Mouse (Mus musculus) gastrocnemius, adult 2 months (tissue): ENCODE measurements around the gene Otub1. TPM values are rescaled to one million over a fixed set of nuclear protein-coding genes. Genes with fewer than 3 reads are reported as not detected.

Experiments used
- DNase-seq: peaks from one replicate; pipeline ENCODE4 v3.0.0; 2022
- H3K27ac ChIP-seq: fragments of 200-600 bp; 2 replicates; pipeline ENCODE4 v1.8.1; 2022; ENCODE audit warnings: mild to moderate bottlenecking
- H3K4me3 ChIP-seq: fragments of 200-600 bp; 2 replicates; pipeline ENCODE4 v1.8.1; 2022; ENCODE audit warnings: mild to moderate bottlenecking, moderate library complexity
- CTCF ChIP-seq: fragments of 200-600 bp; IDR thresholded peaks from 2 replicates; pipeline ENCODE4 v1.8.1; 2022; ENCODE audit warnings: antibody characterized with exemption, mild to moderate bottlenecking, moderate library complexity
- intact Hi-C: fragments of 180-260 bp; cut with DNase I; formaldehyde crosslinking; loops from one replicate; pipeline ENCODE4 v1.15.1; 2025
- total RNA-seq, 2 experiments: library from RNA; stranded (reverse); gene quantifications; 2 replicates each; pipeline ENCODE4 v1.2.3; 2021

Gene Otub1
- total RNA-seq, 2 experiments from 2014 or later = 45.0 to 50.3 TPM

DNA sequence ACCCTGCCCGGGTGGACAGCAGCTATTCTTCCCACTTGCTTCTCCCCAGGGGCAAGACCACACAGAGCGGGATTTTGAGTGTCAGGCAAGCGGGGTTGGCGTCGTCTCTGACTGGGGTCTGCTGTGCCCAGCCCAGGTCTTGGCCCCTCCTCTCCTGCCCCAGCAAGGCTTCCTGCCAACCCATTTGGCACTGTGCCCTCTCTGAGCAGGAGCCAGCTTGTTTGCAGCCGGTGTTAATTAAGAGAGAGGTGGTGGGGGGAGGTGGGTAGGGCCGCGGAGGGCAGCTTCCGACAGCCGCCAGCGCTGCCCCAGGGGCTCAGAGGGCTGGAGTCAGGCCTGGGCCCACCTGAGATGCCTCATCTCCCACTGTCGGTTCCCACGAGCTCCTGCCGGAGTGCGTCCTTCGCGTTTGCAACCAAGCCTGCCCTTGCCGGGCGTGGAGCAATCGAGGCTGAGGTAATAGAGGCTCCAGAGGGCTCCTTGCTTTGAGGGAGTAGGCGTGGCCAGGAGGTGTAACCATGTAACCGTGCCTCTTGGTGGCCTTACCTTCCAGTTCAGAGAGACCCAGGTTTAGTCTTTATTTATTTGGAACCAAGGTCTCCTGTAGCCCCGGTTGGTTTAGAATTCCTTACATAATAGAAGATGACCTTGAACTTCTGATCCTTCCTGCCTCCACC is 23.7 kb downstream of the Otub1 start:
- no peak overlapping the region for H3K27ac ChIP-seq
- H3K4me3 ChIP-seq = 0 out of 2 replicates have a peak overlapping the region, but pooled peaks have one; percentile 2
- no peak for TF ChIP-seq CTCF
- no peak for DNase-seq
- intact Hi-C loops = loop anchor here (5.0 kb wide), 1 partner anchor 70 kb away; no protein-coding TSS in a partner anchor

DNA sequence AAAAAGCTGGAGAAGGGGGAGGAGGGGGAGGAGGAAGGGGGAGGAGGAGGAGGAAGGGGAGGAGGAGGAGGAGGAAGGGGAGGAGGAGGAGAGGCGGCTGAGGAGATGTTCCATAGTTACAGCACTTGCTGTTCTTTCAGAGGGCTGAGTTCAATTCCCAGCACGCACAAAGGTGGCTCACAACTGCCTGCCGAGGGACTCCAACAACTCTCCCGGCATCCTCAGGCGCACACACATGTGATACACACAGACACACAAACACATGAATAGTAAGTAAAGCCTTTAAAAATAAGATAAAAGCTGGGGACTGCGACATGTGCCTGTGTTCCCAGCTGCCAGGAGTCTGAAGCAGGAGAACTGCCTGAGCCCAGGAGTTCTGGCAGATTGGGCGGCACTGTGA is 24.6 kb downstream of the Otub1 start:
- TF ChIP-seq CTCF = no peak
- H3K4me3 ChIP-seq = no peak overlapping the region
- DNase-seq = no peak
- H3K27ac ChIP-seq = no peak overlapping the region
- intact Hi-C loops = loop anchor here (5.0 kb wide), 1 partner anchor 69 kb away; no protein-coding TSS in a partner anchor

DNA sequence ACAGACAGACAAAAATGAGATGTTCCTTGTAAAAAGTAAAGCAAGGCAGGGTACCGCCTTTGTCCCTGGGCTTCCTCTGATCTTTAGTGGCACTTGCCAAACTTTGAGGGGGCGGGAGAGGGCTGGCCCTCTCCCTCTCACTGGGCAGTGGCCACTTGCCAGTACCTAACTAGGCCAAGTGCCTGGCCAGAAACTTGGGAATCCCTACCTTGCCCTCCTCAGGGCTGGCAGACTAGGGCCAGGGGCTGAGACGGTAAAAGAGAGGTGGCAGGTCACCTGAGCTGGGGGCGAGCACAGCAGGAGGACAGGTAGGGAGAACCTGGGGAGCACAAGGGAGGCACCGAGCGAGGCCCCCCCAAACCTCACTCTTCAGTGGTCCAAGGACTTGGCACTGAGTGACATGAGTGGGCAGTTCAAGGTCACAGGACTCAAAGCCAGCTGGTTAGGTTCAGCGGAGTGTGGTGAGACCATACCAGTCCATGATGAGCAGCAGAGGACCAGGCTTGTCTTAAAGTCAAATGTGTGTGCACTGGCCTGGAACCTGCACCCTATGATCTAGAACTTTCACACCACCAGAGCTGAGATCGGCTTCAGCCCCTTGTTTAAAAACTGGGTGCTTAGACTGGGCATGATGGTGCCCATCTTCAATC is 25.2 kb downstream of the Otub1 start:
- no peak for TF ChIP-seq CTCF
- Histone ChIP-seq H3K27ac (peak overlapping the region; percentile 57), H3K4me3 (no peak overlapping the region)
- intact Hi-C loops = loop anchor here (5.0 kb wide), 1 partner anchor 69 kb away; no protein-coding TSS in a partner anchor
- peak; percentile 74 for DNase-seq

DNA sequence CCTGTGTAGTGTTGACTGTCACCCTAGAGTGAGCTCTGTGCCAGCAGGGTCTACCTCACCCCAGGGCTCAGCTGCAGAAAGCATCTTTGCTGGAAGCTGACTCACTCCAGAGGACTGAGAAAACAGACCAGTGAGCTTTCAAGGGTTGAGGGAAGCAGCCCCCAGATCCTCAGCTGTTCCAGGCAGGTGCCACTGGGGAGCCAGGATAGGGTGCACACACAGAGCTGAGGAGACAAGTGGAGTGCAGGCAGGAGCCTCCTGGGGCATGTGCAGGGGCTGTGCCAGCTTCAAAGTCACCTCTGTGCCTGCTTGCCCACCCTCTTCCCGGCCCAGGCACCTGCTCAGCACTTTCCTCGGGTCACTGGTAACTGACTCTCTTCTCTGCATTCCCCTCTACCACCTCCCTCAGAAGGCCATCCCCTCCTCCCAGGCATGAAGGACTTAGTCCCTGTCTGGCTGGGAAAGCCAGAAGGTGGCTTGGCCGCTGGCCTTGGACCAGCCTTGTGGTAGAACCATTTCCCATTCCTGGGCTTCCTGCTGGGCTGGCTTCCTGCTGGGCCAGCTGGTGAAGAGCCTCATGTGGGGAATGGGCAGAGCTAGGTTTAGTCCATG is 27.2 kb downstream of the Otub1 start:
- no peak for TF ChIP-seq CTCF
- peak overlapping the region; percentile 70 for H3K27ac ChIP-seq
- no peak overlapping the region for H3K4me3 ChIP-seq
- DNase-seq = peak; percentile 59
- intact Hi-C loops = no loop called here

DNA sequence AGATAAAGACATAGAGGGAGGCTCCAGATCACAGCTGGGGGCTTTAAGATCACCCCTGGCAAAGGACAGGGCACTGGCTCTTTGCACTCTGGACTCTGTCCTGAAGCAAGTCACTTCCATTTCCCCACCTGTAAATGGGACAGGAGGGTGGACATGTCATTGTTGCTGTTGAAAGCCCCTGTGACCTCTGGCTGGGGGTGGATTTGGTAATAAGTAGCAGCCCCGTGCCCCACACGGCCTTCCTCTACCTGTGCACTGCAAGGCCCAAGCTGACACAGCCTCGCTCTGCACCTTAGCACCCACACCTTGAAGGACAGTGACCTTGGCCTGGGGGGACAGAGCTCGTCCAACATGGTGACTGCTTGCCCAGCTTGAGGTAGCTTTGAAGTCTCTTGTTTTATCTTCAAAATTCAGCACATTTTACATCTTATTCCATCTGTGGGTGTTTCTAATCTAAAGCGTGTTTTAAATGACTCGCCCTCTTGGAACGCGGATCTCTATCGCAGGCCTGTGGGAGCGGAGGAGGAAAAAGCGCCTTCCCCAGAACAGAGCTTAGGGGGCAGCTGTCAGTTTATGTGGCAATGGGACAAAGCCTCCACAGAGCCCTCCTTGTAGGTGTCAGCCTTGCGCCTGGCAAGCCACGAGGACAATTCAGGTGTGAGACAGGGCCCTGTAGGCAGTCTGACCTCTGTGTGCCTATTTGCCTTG is 28.2 kb downstream of the Otub1 start:
- Histone ChIP-seq H3K27ac (peak overlapping the region; percentile 70; the same call in 1 of the 2 replicates), H3K4me3 (no peak overlapping the region)
- TF ChIP-seq CTCF = no peak
- no peak for DNase-seq
- intact Hi-C loops = no loop called here

DNA sequence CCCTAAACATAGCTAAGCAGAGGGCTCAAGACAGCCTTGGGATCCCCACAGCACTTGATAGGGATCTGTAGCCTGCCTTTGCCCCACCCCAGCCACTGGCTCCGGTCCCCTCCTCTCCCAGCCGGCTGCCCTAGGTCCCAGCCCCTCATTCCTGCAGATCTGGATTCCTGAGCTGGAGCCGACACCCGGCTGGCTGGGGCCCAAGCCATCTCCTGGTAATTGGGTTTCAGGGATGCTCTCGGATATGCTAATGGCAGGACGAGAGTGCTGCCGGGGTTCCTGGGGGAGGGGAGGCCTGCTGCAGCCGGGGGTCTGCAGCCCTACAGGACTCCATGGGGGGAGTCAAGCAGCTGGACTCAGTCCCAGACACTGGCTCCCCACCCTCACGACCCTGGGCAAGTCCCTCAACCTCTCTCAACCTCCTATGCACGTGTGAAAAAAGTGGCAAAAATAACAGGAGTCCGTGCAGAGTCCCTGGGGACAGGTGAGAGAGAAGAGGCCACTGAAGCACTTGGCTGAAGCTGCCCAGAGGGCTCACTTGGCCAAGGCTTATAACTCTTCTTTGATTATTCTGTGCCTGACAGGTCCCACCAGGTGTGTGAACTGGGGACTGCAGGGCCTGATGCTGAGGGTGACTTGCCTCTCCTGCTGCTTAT is 29.9 kb downstream of the Otub1 start:
- no peak overlapping the region for H3K27ac ChIP-seq
- no peak for DNase-seq
- intact Hi-C loops = no loop called here
- no peak overlapping the region for H3K4me3 ChIP-seq
- no peak for TF ChIP-seq CTCF

GRCm38 (mm10) chr19:7172051-7172866 is 33.9 kb downstream of the Otub1 start:
- DNase-seq = no peak
- no peak for TF ChIP-seq CTCF
- peak overlapping the region; percentile 77; the same call in 1 of the 2 replicates for H3K27ac ChIP-seq
- H3K4me3 ChIP-seq = no peak overlapping the region
- intact Hi-C loops = no loop called here

GRCm38 (mm10) chr19:7171447-7171846 is 34.7 kb downstream of the Otub1 start:
- intact Hi-C loops = no loop called here
- TF ChIP-seq CTCF = no peak
- DNase-seq = no peak
- Histone ChIP-seq H3K27ac (peak overlapping the region; percentile 77), H3K4me3 (no peak overlapping the region)

GRCm38 (mm10) chr19:7170916-7171315 is 35.2 kb downstream of the Otub1 start:
- intact Hi-C loops = no loop called here
- no peak for TF ChIP-seq CTCF

GRCm38 (mm10) chr19:7168423-7168822 is 37.7 kb downstream of the Otub1 start:
- no peak overlapping the region for H3K4me3 ChIP-seq
- DNase-seq = no peak
- intact Hi-C loops = no loop called here
- TF ChIP-seq CTCF = no peak
- H3K27ac ChIP-seq = no peak overlapping the region

More at GRCm38 (mm10) chr19:7170916-7171315, 35.2 kb downstream of the Otub1 start:
- Histone ChIP-seq H3K27ac (peak overlapping the region; percentile 77), H3K4me3 (no peak overlapping the region)
- peak; percentile 67 for DNase-seq

DNA sequence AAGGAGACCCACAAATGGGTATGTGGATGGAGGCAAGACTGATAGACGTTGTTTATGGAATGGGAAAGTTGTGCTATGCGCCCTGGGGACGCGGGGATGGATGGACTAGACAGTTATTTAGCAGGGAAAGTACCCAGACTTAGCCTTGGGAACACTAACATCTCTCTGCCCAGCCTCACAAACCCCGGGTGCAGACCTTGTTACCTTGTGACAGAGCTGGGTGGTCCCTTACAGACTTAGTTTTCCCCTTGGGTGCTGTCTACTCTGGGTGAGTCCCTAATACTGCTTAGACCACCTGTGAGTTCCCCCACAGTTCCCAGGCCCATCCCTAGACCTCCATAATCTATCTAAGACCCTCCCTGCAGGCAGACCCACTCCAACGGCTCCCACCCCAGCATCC is 39.3 kb downstream of the Otub1 start:
- Histone ChIP-seq H3K4me3 (no peak overlapping the region), H3K27ac (no peak overlapping the region)
- TF ChIP-seq CTCF = no peak
- DNase-seq = no peak
- intact Hi-C loops = no loop called here
